ENCODE assay signal across 21 mouse cellular contexts in genomic region chr14:122887702-122888479, GRCm38 (mm10). TPM values are rescaled to one million over a fixed set of nuclear protein-coding genes. Genes with fewer than 3 reads are reported as not detected.
DNase-seq lines count a peak whose midpoint lies in the region; ATAC-seq lines count a peak whose summit lies in the region.
"Had no signal": no experiment of that assay in that cellular context is flagged by ENCODE, and none has a peak within 500 bp of the region (broad histone marks: within the 10 kb centered on the region; RNA-seq: fewer than 3 reads in every experiment).

No protein-coding gene starts in this region.

- peak overlapping the region; percentile 42; the same call in 1 of the 2 replicates for H3K27ac ChIP-seq in heart, embryonic 10.5 days
- peak overlapping the region; percentile 5 to 61; a peak in 2 of 4 replicates for H3K27ac ChIP-seq in heart, embryonic 14.5 days (replicated peaks in 1 of 2; ENCODE audit: control insufficient read depth in 1 of 2, insufficient read depth in 1 of 2, low read depth in 2 of 2, low read length in 2 of 2)
- no peak overlapping the region for H3K27ac ChIP-seq in intestine, embryonic 14.5 days (ENCODE audit: low read depth)
- H3K27ac ChIP-seq in intestine, embryonic 15.5 days, result no peak overlapping the region
- H3K27ac ChIP-seq: embryonic facial prominence, embryonic 12.5 days; forebrain, embryonic 15.5 days; hindbrain, embryonic 13.5 days; hindbrain, postnatal 0 days; kidney, embryonic 15.5 days had no signal

- H3K9ac ChIP-seq in heart, embryonic 14.5 days (ENCODE audit: low read length), result no peak overlapping the region
- no peak overlapping the region for H3K9ac ChIP-seq in intestine, embryonic 14.5 days (ENCODE audit: low read length)
- no peak overlapping the region for H3K9ac ChIP-seq in intestine, embryonic 15.5 days
- H3K9ac ChIP-seq: embryonic facial prominence, embryonic 12.5 days; forebrain, embryonic 15.5 days; hindbrain, embryonic 13.5 days; kidney, embryonic 15.5 days had no signal

- H3K9me3 ChIP-seq in heart, embryonic 10.5 days, result no peaks in the 10 kb centered on the region
- no peaks in the 10 kb centered on the region for H3K9me3 ChIP-seq in heart, embryonic 14.5 days (ENCODE audit: control insufficient read depth, low read length)
- H3K9me3 ChIP-seq in intestine, embryonic 14.5 days (ENCODE audit: control insufficient read depth, low read length), result no peaks in the 10 kb centered on the region
- no peaks in the 10 kb centered on the region for H3K9me3 ChIP-seq in intestine, embryonic 15.5 days
- H3K9me3 ChIP-seq: embryonic facial prominence, embryonic 12.5 days; forebrain, embryonic 15.5 days; G1E; hindbrain, embryonic 13.5 days; kidney, embryonic 15.5 days had no signal

- DNase-seq in cerebellum, adult 11-12 months, result peak; percentile 29
- no peak for DNase-seq in cerebellum, adult 18-20 months
- peak; percentile 68 for DNase-seq in heart, embryonic 10.5 days (ENCODE audit: low spot score)
- DNase-seq in heart, postnatal 4 days, result no peak
- no peak for DNase-seq in heart, postnatal 25 days (ENCODE audit: low spot score)
- peak; percentile 13 for DNase-seq in intestine, embryonic 14.5 days (ENCODE audit: low spot score)
- DNase-seq: adrenal gland, adult 8-10 months; adrenal gland, postnatal 36 days; B cell, adult 2 months; gastrocnemius, postnatal 36 days; kidney, adult 2 months had no signal

- intact Hi-C loops in heart, postnatal 25 days (cut with DNase I), result no loop called here

- peaks cover 21% of the 10 kb centered on the region for H3K4me1 ChIP-seq in heart, embryonic 10.5 days
- H3K4me1 ChIP-seq in heart, embryonic 14.5 days (ENCODE audit: control insufficient read depth in 2 of 2, insufficient read depth in 2 of 2, low read length in 2 of 2), result peaks cover 6 to 16% of the 10 kb centered on the region in 2 experiments
- H3K4me1 ChIP-seq in intestine, embryonic 14.5 days (replicated peaks; ENCODE audit: control insufficient read depth, insufficient read depth, low read length), result no peaks in the 10 kb centered on the region
- no peaks in the 10 kb centered on the region for H3K4me1 ChIP-seq in intestine, embryonic 15.5 days (replicated peaks)

- no peaks in the 10 kb centered on the region; the same call in 1 of the 2 replicates for H3K27me3 ChIP-seq in heart, embryonic 10.5 days (ENCODE audit: insufficient read depth, poor library complexity, severe bottlenecking)
- no peaks in the 10 kb centered on the region for H3K27me3 ChIP-seq in heart, embryonic 14.5 days (ENCODE audit: control insufficient read depth, insufficient read depth, low read length)
- no peaks in the 10 kb centered on the region for H3K27me3 ChIP-seq in intestine, embryonic 14.5 days (replicated peaks; ENCODE audit: control insufficient read depth, insufficient read depth, low read length)
- H3K27me3 ChIP-seq in intestine, embryonic 15.5 days (replicated peaks), result no peaks in the 10 kb centered on the region
- H3K27me3 ChIP-seq: embryonic facial prominence, embryonic 12.5 days; forebrain, embryonic 15.5 days; hindbrain, embryonic 13.5 days; kidney, embryonic 15.5 days had no signal

- WGBS in heart, embryonic 10.5 days, result 71% methylated on average over 3 of the region's 3 CpGs
- 50% methylated on average over 3 of the region's 3 CpGs for WGBS in heart, embryonic 14.5 days
- 96% methylated on average over 3 of the region's 3 CpGs for WGBS in intestine, embryonic 14.5 days
- 90% methylated on average over 3 of the region's 3 CpGs for WGBS in intestine, embryonic 15.5 days

- peaks cover 7% of the 10 kb centered on the region; the same call in 1 of the 2 replicates for H3K36me3 ChIP-seq in heart, embryonic 10.5 days
- H3K36me3 ChIP-seq in heart, embryonic 14.5 days (ENCODE audit: control insufficient read depth, insufficient read depth, low read length), result peaks cover 13% of the 10 kb centered on the region; the same call in 1 of the 2 replicates
- peaks cover 9% of the 10 kb centered on the region; the same call in 1 of the 2 replicates for H3K36me3 ChIP-seq in intestine, embryonic 14.5 days (ENCODE audit: control insufficient read depth, insufficient read depth, low read length)
- H3K36me3 ChIP-seq in intestine, embryonic 15.5 days, result 0 out of 2 replicates have a peak, but pooled peaks cover 6% of the 10 kb centered on the region
- H3K36me3 ChIP-seq: embryonic facial prominence, embryonic 12.5 days; forebrain, embryonic 15.5 days had no signal

- ATAC-seq in heart, embryonic 14.5 days (ENCODE audit: insufficient number of reproducible peaks, insufficient read depth, low FRiP score, low read depth), result no peak
- ATAC-seq in intestine, embryonic 14.5 days (replicated peaks; ENCODE audit: low FRiP score, low TSS enrichment, low read depth), result no peak
- no peak for ATAC-seq in intestine, embryonic 15.5 days
- ATAC-seq: CD4-positive, CD25-positive, alpha-beta regulatory T cell, adult 4 months; forebrain, embryonic 15.5 days; hindbrain, postnatal 0 days; intestine, embryonic 16.5 days had no signal

- no peak overlapping the region for H3K4me2 ChIP-seq in heart, embryonic 14.5 days (ENCODE audit: low read length)
- H3K4me2 ChIP-seq in intestine, embryonic 14.5 days (ENCODE audit: low read length), result no peak overlapping the region
- H3K4me2 ChIP-seq in intestine, embryonic 15.5 days (replicated peaks), result no peak overlapping the region
- H3K4me2 ChIP-seq: embryonic facial prominence, embryonic 12.5 days; forebrain, embryonic 15.5 days; hindbrain, embryonic 13.5 days; kidney, embryonic 15.5 days had no signal

- no peak overlapping the region for H3K4me3 ChIP-seq in heart, embryonic 10.5 days
- no peak overlapping the region for H3K4me3 ChIP-seq in heart, embryonic 14.5 days (ENCODE audit: control insufficient read depth in 1 of 2, insufficient read depth in 1 of 2, low read depth in 1 of 2, low read length in 2 of 2)
- no peak overlapping the region for H3K4me3 ChIP-seq in intestine, embryonic 14.5 days (ENCODE audit: low read depth, low read length)
- H3K4me3 ChIP-seq in intestine, embryonic 15.5 days (replicated peaks), result no peak overlapping the region
- H3K4me3 ChIP-seq: embryonic facial prominence, embryonic 12.5 days; forebrain, embryonic 15.5 days; hindbrain, embryonic 13.5 days; kidney, embryonic 15.5 days had no signal

RNA-seq across cellular contexts. Expression of gene Ggact, which starts 25.7 kb away (rescaled TPM):
- 10.8 and 11.0 TPM in 2 replicates for polyA plus RNA-seq in heart, embryonic 10.5 days (2016; fragmentation: Nextera tagmentation; extraction: Ambion mirVana)
- total RNA-seq in heart, postnatal 4 days (2021), result 10 to 100 TPM; 21.0 to 23.6 TPM
- polyA plus RNA-seq in heart, embryonic 14.5 days (2014; fragmentation: Nextera tagmentation; extraction: Ambion mirVana), result 16.6 and 18.9 TPM in 2 replicates
- total RNA-seq in heart, postnatal 25 days (2021), result 10 to 100 TPM; 23.8 to 27.1 TPM
- polyA plus RNA-seq in intestine, embryonic 14.5 days (2014; fragmentation: Nextera tagmentation; extraction: Ambion mirVana), result 31.4 and 37.9 TPM in 2 replicates
- polyA plus RNA-seq in intestine, embryonic 15.5 days (2015; fragmentation: Nextera tagmentation; extraction: Ambion mirVana), result 45.1 and 50.3 TPM in 2 replicates

Comparison
In these comparisons a context has a peak if more than half of its experiments do, and no peak if none do; other contexts are left out.
1. DNase-seq: peak in cerebellum, adult 11-12 months (single experiment), heart, embryonic 10.5 days (single experiment) and intestine, embryonic 14.5 days (single experiment); none in cerebellum, adult 18-20 months (0 of 2), heart, postnatal 4 days (single experiment) and heart, postnatal 25 days (single experiment).
2. H3K27ac ChIP-seq: peak in heart, embryonic 10.5 days (single experiment) and heart, embryonic 14.5 days (2 of 2); none in intestine, embryonic 14.5 days (single experiment) and intestine, embryonic 15.5 days (single experiment).